Mouse (Mus musculus) lung, postnatal 0 days (tissue): Measurements from ENCODE around the gene Arhgap18.

Source experiments
- CTCF ChIP-seq: IDR thresholded peaks from 2 replicates; pipeline ENCODE4 v1.5.1; 2016; ENCODE audit warnings: antibody characterized with exemption, mild to moderate bottlenecking
- EP300 ChIP-seq: IDR thresholded peaks from 2 replicates; pipeline ENCODE4 v1.6.1; 2016; ENCODE audit warnings: antibody characterized with exemption, mild to moderate bottlenecking, control low read depth

- no peak for TF ChIP-seq CTCF
- TF ChIP-seq EP300, result no peak
Observed at GRCm38 (mm10) chr10:26832669-26833249, 79.5 kb downstream of the Arhgap18 start.
